Mouse (Mus musculus) lung, postnatal 36 days (tissue): Measurements from ENCODE around the gene Xlr4a.
"Not testable (repeated sequence)": the region's sequence is repeated elsewhere in the genome, so short reads cannot be mapped to it uniquely, and the experiment has no call there.

Source experiments
- DNase-seq: peaks from one replicate; pipeline ENCODE4 v3.0.0; 2022; ENCODE audit warnings: mixed read lengths

Gene Xlr4a

DNA sequence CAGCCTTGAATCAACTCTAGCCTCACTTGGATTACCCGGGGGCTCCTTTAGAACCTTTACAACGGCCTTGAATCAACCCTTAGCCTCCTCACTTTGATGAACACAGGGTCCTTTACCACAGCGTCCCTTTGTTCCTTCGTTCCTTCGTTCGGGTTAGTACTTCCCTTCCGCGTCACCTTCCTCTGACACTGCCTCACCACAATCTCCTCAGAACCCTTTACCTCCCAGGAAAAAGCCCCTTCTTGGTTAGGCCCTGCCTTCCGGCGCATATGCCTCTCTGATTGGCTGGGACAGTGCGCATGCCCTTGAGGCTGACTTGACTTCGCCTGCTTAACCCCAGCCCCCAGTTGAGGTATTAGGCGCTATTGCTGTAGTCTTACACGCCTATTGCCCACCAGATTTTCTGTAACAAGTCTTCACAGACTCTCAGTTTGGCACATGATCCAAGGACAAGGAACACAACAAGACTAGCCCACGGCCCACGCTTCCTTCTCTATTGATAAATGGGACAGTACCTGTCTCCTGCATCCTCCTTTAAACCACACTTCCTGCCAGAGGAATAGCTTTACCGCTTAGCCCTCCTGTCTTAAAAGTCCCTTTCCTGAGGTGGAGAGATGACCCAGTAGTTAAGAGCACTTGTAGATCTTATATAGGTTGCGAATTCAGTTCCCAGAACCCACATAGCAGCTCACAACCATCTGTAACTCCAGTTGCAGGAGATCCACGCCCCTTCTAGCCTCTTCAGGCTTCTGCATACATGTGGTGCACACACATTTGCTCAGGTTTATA lies at the start of gene Xlr4a:
TSS of gene Xlr4a (minus strand) at position 212 of the 789 bp plus-strand sequence.
- DNase-seq: not testable (repeated sequence)

DNA sequence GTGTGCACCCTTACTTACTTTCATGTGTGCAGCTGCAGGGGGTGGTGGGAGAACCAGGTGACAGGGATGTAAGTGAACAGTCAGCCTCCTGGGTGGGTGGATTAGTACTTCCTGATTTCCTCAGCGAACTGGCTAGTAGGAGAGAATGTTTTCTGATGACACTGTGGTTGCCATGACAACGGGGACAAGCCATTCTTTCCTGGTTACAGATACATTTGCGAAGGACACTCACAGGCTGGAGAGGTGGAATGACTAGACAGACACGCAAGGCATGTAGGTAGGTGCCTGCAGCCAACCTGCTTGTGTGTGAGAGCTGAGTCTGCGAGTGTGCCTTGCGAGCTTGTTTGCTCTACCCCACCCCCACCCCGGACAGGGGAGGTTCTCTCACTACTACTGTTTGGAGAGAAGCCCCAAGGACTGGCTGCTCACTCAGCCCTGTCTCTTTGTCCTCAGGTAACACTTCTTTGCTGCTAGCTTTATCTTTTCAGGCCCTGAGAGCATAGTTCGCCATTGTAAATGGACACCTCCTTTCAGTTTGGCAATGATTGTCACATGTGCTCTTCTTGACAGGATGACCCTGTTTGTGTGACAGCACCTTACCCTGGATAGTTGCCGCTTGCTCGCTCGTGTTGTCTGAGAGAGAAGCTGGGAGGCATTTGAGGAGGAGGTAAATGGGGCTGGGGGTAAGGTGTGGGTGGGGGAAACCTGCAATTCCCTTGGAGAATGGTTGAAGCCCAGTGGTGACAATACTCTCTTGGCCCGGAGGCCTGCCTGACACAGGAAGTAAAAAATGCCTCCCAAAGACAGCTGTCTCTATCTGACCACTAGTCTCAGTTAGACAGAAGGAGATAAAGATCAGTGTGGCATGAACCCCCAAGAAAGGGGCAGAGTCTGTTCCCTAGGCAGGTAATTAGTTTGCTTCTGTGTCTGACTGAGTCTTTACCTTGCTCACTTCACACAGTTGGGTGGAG lies 40.9 kb upstream of the Xlr4a start:
- not testable (repeated sequence) for DNase-seq

GRCm38 (mm10) chrX:73116747-73117146 lies 34.5 kb upstream of the Xlr4a start, which contains the start of gene Gm14685:
TSS of gene Gm14685 (plus strand) at chrX:73117047.
- DNase-seq: not testable (repeated sequence)

- DNase-seq: peak; percentile 1
Observed at GRCm38 (mm10) chrX:73096941-73097508, 14.7 kb upstream of the Xlr4a start, which contains the start of gene Xlr3a. TSS of gene Xlr3a (minus strand) at chrX:73097095.

- DNase-seq: not testable (repeated sequence)
Observed at GRCm38 (mm10) chrX:73066765-73067312, 15.4 kb downstream of the Xlr4a start.

DNA sequence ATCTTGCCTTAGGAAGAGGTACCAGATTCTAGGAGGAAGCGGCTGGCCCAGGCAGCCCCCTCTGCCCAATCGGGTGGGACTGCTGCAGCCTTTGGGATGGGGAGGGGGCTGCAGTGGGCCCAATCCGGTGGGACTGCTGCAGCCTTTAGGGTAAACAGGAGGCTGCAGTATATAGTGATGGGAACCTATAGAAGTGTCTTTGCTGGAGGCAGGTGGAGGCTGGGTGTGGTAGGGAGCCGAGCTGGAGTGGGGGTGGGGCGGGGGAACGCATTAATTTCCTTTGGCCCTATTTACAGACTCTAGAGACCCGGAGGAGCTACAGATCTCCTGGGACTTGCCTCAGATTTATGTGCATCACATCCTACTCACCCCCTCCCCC lies 17.9 kb downstream of the Xlr4a start, which contains the start of gene Pnma3:
TSS of gene Pnma3 (plus strand) at position 373 of the 379 bp plus-strand sequence.
- DNase-seq: no peak

DNA sequence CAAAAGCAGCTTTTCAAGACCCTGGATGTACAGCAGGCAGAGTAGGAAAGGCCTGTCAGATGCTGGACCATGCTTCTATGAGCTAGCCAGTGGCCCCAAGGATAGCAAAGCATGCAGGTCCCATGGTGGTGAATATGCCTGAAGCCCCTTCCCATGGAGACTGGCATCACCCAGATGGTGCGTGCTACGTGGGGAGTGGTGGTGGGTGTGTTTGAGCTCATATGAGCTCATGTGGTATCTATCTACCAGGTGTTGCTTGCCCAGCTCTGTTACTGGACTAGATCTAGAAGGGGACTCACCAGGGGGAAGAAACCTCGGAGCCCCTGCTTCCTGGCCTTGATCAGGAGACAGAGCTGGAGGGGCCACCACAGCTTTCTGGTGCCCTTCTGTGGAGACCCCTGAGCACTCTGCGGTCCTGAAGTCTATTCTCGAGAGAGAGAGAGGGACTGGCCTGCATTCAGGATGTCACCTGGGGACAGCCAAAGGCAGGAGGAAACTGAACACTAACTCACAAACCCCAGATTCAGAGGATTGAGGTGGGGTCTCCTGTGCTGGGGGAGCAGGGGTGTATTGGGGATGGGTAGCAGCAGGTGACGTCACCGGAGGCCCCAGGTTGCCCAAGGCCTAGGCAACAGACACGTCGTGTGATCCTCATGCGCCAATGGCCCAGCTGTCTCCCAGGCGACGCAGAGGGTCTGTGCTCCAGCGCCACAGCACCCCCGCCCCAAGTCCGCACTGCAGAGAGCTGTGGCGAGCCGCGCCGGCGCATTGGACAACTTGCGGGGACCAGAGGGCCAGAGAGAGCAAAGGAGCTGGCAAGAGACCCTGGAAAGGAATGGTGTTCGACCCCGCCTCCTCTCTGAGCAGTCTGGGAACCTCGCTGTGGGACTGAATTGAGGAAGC lies 18.5 kb downstream of the Xlr4a start:
- DNase-seq: no peak

- no peak for DNase-seq
Observed at GRCm38 (mm10) chrX:73062323-73062722, 20.0 kb downstream of the Xlr4a start.

DNA sequence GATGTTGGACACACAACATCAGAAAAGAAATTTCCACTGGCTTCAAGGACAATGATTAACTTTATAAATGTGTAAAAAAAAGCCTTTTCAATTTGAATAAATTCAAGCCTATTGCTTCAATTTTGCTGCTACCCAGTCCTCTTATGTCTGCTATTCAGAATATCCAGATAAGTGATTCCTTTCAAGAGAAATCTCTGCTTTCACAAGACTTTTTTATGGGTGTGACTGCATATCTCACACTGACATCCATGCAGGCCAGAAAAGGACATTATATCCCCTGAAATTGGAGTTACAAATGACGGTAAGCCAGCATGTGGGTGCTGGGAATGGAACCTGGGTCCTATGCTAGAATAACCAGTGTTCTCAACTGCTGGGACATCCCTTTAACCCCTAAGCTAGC lies 20.8 kb downstream of the Xlr4a start:
- no peak for DNase-seq

DNA sequence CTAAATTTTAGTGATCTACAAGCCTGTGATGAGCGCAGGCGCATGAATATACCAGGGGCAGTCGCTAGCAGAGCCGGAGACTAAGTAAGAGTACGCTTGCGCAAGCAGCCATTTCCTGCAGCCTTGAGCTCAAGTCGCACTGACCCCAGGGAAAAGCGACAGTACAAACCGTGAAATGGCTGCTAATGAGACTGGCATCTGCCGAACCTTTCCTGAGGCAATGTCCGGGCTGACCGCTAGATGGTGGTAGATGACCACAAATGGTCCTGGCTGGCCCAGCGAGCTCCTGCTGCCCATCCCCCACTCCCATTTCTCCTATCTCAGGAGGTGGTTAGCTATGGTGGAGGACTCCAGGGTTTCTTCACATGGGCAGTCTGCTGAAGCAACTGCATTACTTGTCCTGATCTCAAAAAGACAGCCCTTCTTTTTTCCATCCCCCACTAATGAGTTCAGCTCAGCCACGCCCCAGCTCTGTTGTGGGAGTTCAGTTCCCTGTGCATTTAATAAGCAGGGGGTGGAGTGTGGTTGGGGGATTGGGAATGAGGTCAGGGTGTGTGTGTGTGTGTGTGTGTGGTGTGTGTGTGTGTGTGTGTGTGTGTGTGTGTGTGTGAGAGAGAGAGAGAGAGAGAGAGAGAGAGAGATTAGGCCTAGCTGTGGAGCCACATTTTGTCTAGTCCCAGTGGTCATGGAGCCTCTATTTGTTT lies 28.3 kb downstream of the Xlr4a start:
- DNase-seq: peak; percentile 96

DNA sequence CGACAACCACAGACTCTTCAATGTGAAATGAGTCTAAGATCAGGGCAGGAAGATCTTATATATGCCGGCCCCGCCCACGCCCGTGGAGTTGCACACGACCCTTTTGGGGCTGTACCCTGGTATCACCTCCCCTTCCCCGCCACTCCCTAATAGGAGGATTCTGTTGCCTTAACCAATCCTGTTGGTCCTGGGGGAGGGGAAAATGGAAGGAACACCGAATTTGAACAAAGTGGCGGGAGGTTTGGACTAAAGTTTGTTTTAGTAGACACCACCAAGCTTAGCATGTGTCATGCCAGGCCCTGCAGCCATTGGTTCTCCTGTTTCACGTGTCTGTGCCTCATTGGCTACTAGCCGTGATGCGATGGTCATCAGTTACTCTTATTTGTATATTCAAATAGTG lies 42.6 kb downstream of the Xlr4a start:
- DNase-seq: no peak

- no peak for DNase-seq
Observed at GRCm38 (mm10) chrX:73038831-73039230, 43.4 kb downstream of the Xlr4a start.

- DNase-seq: no peak
Observed at GRCm38 (mm10) chrX:73037003-73037402, 45.3 kb downstream of the Xlr4a start, which contains the start of gene Pnma5. TSS of gene Pnma5 (minus strand) at chrX:73037103.
